Mouse (Mus musculus) thymus, adult 2 months (tissue): Measurements from ENCODE around the gene Dab1. TPM values are rescaled to one million over a fixed set of nuclear protein-coding genes. Genes with fewer than 3 reads are reported as not detected.

Experiments
- DNase-seq: peaks from one replicate; pipeline ENCODE4 v3.0.0; 2021
- H3K27ac ChIP-seq: fragments of 200-500 bp; 2 replicates; pipeline ENCODE4 v1.5.1; 2012; ENCODE audit warnings: low read length, control low read depth; ENCODE audit not compliant: control insufficient read depth, insufficient read depth
- H3K27me3 ChIP-seq: fragments of 200-500 bp; 2 replicates; pipeline ENCODE4 v1.6.1; 2012; ENCODE audit warnings: mild to moderate bottlenecking, low read length, moderate library complexity, mixed read lengths; ENCODE audit not compliant: control insufficient read depth, insufficient read depth
- H3K36me3 ChIP-seq: fragments of 200-500 bp; 2 replicates; pipeline ENCODE4 v1.6.1; 2012; ENCODE audit warnings: mild to moderate bottlenecking, low read length, moderate library complexity; ENCODE audit not compliant: control insufficient read depth, insufficient read depth
- H3K4me1 ChIP-seq: fragments of 200-500 bp; replicated peaks from 2 replicates; pipeline ENCODE4 v1.6.1; 2012; ENCODE audit warnings: low read length; ENCODE audit not compliant: control insufficient read depth, insufficient read depth
- H3K4me3 ChIP-seq: fragments of 200-500 bp; 2 replicates; pipeline ENCODE4 v1.5.1; 2012; ENCODE audit warnings: mild to moderate bottlenecking, low read length, control low read depth, moderate library complexity; ENCODE audit not compliant: control insufficient read depth, insufficient read depth
- CTCF ChIP-seq: fragments of 200-500 bp; IDR thresholded peaks from 2 replicates; pipeline ENCODE4 v1.5.1; 2012; ENCODE audit warnings: mild to moderate bottlenecking, control low read depth, low read length, moderate library complexity, borderline replicate concordance; ENCODE audit not compliant: control insufficient read depth, poor library complexity, insufficient read depth; ENCODE audit errors: extremely low read depth
- POLR2A ChIP-seq: fragments of 200-500 bp; IDR thresholded peaks from 2 replicates; pipeline ENCODE4 v1.6.1; 2012; ENCODE audit warnings: mild to moderate bottlenecking, low read length, control low read depth, moderate library complexity; ENCODE audit not compliant: control insufficient read depth, poor library complexity, insufficient read depth; ENCODE audit errors: extremely low read depth
- WGBS: fragments of 180-500 bp; shearing (Covaris S2); methylation state at CpG from one replicate; pipeline ENCODE4 v1.1.7; 2018; 5-methylcytosine and 5-hydroxymethylcytosine counted together
- polyA plus RNA-seq: library from polyadenylated mRNA; depleted of rRNA; stranded (reverse); fragments of >200 nt; gene quantifications from 2 replicates; pipeline ENCODE4 v1.2.3, GENCODE M21; 2012; rRNA removed

The Dab1 gene
- polyA plus RNA-seq: 0.28 and 0.33 TPM in 2 replicates

DNA sequence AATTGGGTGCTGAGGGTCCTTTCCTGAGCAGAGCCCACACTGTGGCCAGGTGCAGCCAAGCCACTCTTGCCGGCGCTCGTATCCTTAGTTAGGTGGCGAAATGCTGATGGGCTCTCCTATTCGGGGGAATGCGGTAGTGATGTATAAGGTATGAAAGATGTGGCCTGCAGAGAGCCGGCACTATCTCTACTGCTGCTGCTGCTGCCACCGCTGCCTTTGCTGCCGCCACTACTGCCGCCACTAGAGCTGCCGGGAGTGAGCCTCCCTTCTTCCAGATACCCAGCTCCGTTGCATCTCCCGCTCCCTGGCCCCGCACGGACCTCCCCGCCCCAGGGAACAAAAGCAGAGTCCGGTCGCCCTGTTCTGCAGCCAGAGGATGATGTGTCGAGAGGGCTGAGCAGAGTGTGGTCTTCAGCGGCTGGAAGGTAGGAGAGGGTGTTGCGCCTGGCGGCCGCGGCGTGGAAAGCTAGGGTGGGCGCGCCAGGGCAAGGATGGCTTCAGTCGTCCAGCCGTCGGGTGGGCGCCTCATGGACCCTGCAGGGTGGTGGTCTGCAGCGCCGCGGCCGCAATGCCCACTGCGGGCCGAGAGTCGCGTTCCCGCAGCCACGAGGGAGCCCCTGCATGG, at the start of gene Dab1:
TSS of gene Dab1 (plus strand) at position 39 of the 625 bp plus-strand sequence.
- Histone ChIP-seq H3K27me3 (no peaks in the 10 kb centered on the region; the same call in 1 of the 2 replicates), H3K36me3 (no peaks in the 10 kb centered on the region), H3K4me3 (no peak within 1 kb of the TSS), H3K4me1 (no peaks in the 10 kb centered on the region), H3K27ac (no peak within 1 kb of the TSS)
- no peak for DNase-seq
- WGBS: 5% methylated on average over 41 of the region's 41 CpGs
- TF ChIP-seq POLR2A (no peak), CTCF (no peak)

- H3K36me3 ChIP-seq: no peaks in the 10 kb centered on the region
- H3K27ac ChIP-seq: no peak overlapping the region
- DNase-seq: no peak
- H3K27me3 ChIP-seq: no peaks in the 10 kb centered on the region
- H3K4me1 ChIP-seq: no peaks in the 10 kb centered on the region
- 64% methylated on average over 4 of the region's 4 CpGs for WGBS
- TF ChIP-seq POLR2A (no peak), CTCF (no peak)
- H3K4me3 ChIP-seq: no peak overlapping the region
Observed at GRCm38 (mm10) chr4:103571721-103572352, 47.3 kb upstream of the Dab1 start.

GRCm38 (mm10) chr4:103575556-103575955, 43.6 kb upstream of the Dab1 start:
- H3K36me3 ChIP-seq: no peaks in the 10 kb centered on the region
- no peaks in the 10 kb centered on the region for H3K4me1 ChIP-seq
- DNase-seq: no peak
- no peak overlapping the region for H3K4me3 ChIP-seq
- no peak for TF ChIP-seq POLR2A
- TF ChIP-seq CTCF: no peak
- H3K27me3 ChIP-seq: no peaks in the 10 kb centered on the region
- no peak overlapping the region for H3K27ac ChIP-seq
- whole genome bisulfite sequencing: 90% methylated on average over 2 of the region's 2 CpGs

DNA sequence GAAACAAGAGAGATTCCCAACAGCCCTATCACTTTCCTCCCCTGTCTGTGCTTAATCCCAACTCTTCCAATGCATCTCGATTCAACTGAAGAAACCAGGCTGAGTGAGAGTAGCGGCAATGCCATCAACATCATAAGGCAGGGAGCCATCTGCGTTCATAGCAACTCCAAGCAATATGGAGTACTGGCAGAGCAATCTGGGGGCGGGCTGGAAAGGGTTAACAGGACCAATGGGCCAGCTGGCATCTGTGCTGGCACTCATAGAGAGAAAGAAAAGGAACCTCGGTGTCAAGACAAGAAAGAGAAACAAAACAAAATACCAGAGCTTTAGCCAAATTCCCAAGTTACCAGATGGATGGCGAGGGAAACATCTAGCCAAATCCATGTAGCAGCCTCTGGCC, 42.9 kb upstream of the Dab1 start:
- WGBS: 87% methylated on average over 6 of the region's 6 CpGs
- Histone ChIP-seq H3K4me3 (no peak overlapping the region), H3K4me1 (no peaks in the 10 kb centered on the region), H3K36me3 (no peaks in the 10 kb centered on the region), H3K27me3 (no peaks in the 10 kb centered on the region), H3K27ac (no peak overlapping the region)
- TF ChIP-seq POLR2A (no peak), CTCF (no peak)
- no peak for DNase-seq

GRCm38 (mm10) chr4:103577111-103577815, 41.9 kb upstream of the Dab1 start:
- WGBS: 80% methylated on average over 4 of the region's 4 CpGs

GRCm38 (mm10) chr4:103577821-103578220, 41.3 kb upstream of the Dab1 start:
- H3K27me3 ChIP-seq: no peaks in the 10 kb centered on the region
- H3K27ac ChIP-seq: no peak overlapping the region
- H3K4me3 ChIP-seq: no peak overlapping the region
- H3K36me3 ChIP-seq: no peaks in the 10 kb centered on the region
- no peak for TF ChIP-seq POLR2A
- TF ChIP-seq CTCF: no peak
- WGBS: 90% methylated on average over 7 of the region's 7 CpGs
- H3K4me1 ChIP-seq: no peaks in the 10 kb centered on the region
- no peak for DNase-seq

More at GRCm38 (mm10) chr4:103577111-103577815, 41.9 kb upstream of the Dab1 start:
- no peaks in the 10 kb centered on the region for H3K36me3 ChIP-seq
- no peak for DNase-seq
- H3K4me3 ChIP-seq: no peak overlapping the region
- no peak overlapping the region for H3K27ac ChIP-seq
- TF ChIP-seq POLR2A (no peak), CTCF (no peak)
- H3K4me1 ChIP-seq: no peaks in the 10 kb centered on the region
- no peaks in the 10 kb centered on the region for H3K27me3 ChIP-seq
